Mouse (Mus musculus): ENCODE data around the gene Eno2. TPM values are rescaled to one million over a fixed set of nuclear protein-coding genes. Genes with fewer than 3 reads are reported as not detected.

Eno2 gene
- total RNA-seq, 2 experiments from 2014 or later: 13.0 to 21.0 TPM

GRCm38 (mm10) chr6:124767536-124767919 is 1.9 kb downstream of the Eno2 start:
- DNase-seq: no peak

- no peak for DNase-seq
Observed at GRCm38 (mm10) chr6:124765951-124766350, 3.5 kb downstream of the Eno2 start.

- peak; percentile 92 for DNase-seq
Observed at GRCm38 (mm10) chr6:124759259-124759658, 10.2 kb downstream of the Eno2 start.

- no peak for DNase-seq
Observed at GRCm38 (mm10) chr6:124758849-124759232, 10.6 kb downstream of the Eno2 start.

- DNase-seq: peak; percentile 75
Observed at GRCm38 (mm10) chr6:124757909-124758848, 11.3 kb downstream of the Eno2 start.

- no peak for DNase-seq
Observed at GRCm38 (mm10) chr6:124757351-124757880, 12.1 kb downstream of the Eno2 start.

GRCm38 (mm10) chr6:124756652-124757350 is 12.7 kb downstream of the Eno2 start:
- DNase-seq: peak; percentile 90

- DNase-seq: peak; percentile 85
Observed at GRCm38 (mm10) chr6:124755831-124756595, 13.5 kb downstream of the Eno2 start, which contains the start of the genes Gm45234 and Atn1. Gene Gm45234 (minus strand): TSS chr6:124756021. Gene Atn1 (minus strand): TSS chr6:124756524.

GRCm38 (mm10) chr6:124755306-124755705 is 14.2 kb downstream of the Eno2 start:
- DNase-seq: no peak

- no peak for DNase-seq
Observed at GRCm38 (mm10) chr6:124753861-124754260, 15.6 kb downstream of the Eno2 start.

- no peak for DNase-seq
Observed at GRCm38 (mm10) chr6:124750405-124750804, 19.1 kb downstream of the Eno2 start.

GRCm38 (mm10) chr6:124746654-124747632 is 22.5 kb downstream of the Eno2 start:
- DNase-seq: no peak

GRCm38 (mm10) chr6:124746296-124746605 is 23.2 kb downstream of the Eno2 start:
- no peak for DNase-seq

- DNase-seq: peak; percentile 96
Observed at GRCm38 (mm10) chr6:124745490-124746295, 23.8 kb downstream of the Eno2 start.

GRCm38 (mm10) chr6:124744755-124745321 is 24.6 kb downstream of the Eno2 start:
- no peak for DNase-seq

GRCm38 (mm10) chr6:124743647-124744046 is 25.8 kb downstream of the Eno2 start:
- no peak for DNase-seq

GRCm38 (mm10) chr6:124742839-124743514 is 26.5 kb downstream of the Eno2 start:
- DNase-seq: no peak

- DNase-seq: no peak
Observed at GRCm38 (mm10) chr6:124741842-124742241, 27.6 kb downstream of the Eno2 start.

All from adrenal gland, postnatal 10 days (tissue).